Mouse (Mus musculus) megakaryocyte progenitor cell, adult 5-6 weeks (primary cell): ENCODE measurements around the gene Erp44. TPM values are rescaled to one million over a fixed set of nuclear protein-coding genes. Genes with fewer than 3 reads are reported as not detected.

Experiments
- ATAC-seq: replicated peaks from 2 replicates; pipeline ENCODE4 v1.8.0; 2016; ENCODE audit warnings: mild to moderate bottlenecking, moderate TSS enrichment, inconsistent platforms; ENCODE audit not compliant: poor library complexity
- total RNA-seq, 2 experiments: library from RNA; stranded (forward) in 1 of 2; stranded (reverse) in 1 of 2; fragments of 157-497, 149-512 nt in 1 of 2; fragments of 200-1000 nt in 1 of 2; gene quantifications; 2 replicates each; pipeline versions ENCODE4 v1.2.3 to v1.2.4; 2015 to 2017

Erp44 gene
- total RNA-seq, 2 experiments from 2014 or later = 89.4 to 95.9 TPM

GRCm38 (mm10) chr4:48242482-48242881 is 36.9 kb downstream of the Erp44 start:
- ATAC-seq = no peak

GRCm38 (mm10) chr4:48239046-48239445 is 40.3 kb downstream of the Erp44 start:
- ATAC-seq = no peak

- ATAC-seq = no peak
Observed at GRCm38 (mm10) chr4:48236721-48237120, 42.6 kb downstream of the Erp44 start.

- ATAC-seq = no peak
Observed at GRCm38 (mm10) chr4:48226800-48227199, 52.6 kb downstream of the Erp44 start.

- ATAC-seq = no peak
Observed at GRCm38 (mm10) chr4:48225604-48226003, 53.8 kb downstream of the Erp44 start.

- ATAC-seq = peak; percentile 94
Observed at GRCm38 (mm10) chr4:48225173-48225572, 54.2 kb downstream of the Erp44 start.

GRCm38 (mm10) chr4:48203564-48203963 is 75.8 kb downstream of the Erp44 start:
- no peak for ATAC-seq

- ATAC-seq = 0 out of 2 replicates have a peak, but pooled peaks have one; percentile 20
Observed at GRCm38 (mm10) chr4:48198447-48198846, 80.9 kb downstream of the Erp44 start.

- peak; percentile 65 for ATAC-seq
Observed at GRCm38 (mm10) chr4:48197925-48198324, 81.4 kb downstream of the Erp44 start.

GRCm38 (mm10) chr4:48182115-48182806 is 97.1 kb downstream of the Erp44 start:
- peak; percentile 97 for ATAC-seq

GRCm38 (mm10) chr4:48181366-48181765 is 98.0 kb downstream of the Erp44 start:
- no peak for ATAC-seq

GRCm38 (mm10) chr4:48180922-48181321 is 98.4 kb downstream of the Erp44 start:
- ATAC-seq = no peak

GRCm38 (mm10) chr4:48175666-48176065 is 103.7 kb downstream of the Erp44 start:
- ATAC-seq = no peak

- no peak for ATAC-seq
Observed at GRCm38 (mm10) chr4:48163851-48164250, 115.5 kb downstream of the Erp44 start.

GRCm38 (mm10) chr4:48160386-48160785 is 119.0 kb downstream of the Erp44 start:
- ATAC-seq = peak; percentile 54

GRCm38 (mm10) chr4:48155864-48156263 is 123.5 kb downstream of the Erp44 start:
- peak; percentile 89 for ATAC-seq

- ATAC-seq = no peak
Observed at GRCm38 (mm10) chr4:48153229-48153628, 126.1 kb downstream of the Erp44 start.

- ATAC-seq = peak; percentile 66
Observed at GRCm38 (mm10) chr4:48149492-48149891, 129.9 kb downstream of the Erp44 start.

Other genes starting within 250 kb of the Erp44 start
- gene Nr4a3, start 234.4 kb downstream of the Erp44 start, total RNA-seq (2015) = 0.59 and 0.88 TPM in 2 replicates
- gene Nr4a3, start 234.4 kb downstream of the Erp44 start, total RNA-seq (2017) = 0.20 and 2.5 TPM in 2 replicates
- gene Stx17, start 154.6 kb downstream of the Erp44 start, total RNA-seq (2015) = 11.1 and 14.8 TPM in 2 replicates
- gene Stx17, start 154.6 kb downstream of the Erp44 start, total RNA-seq (2017) = 15.4 and 20.1 TPM in 2 replicates
- gene Invs, start 202 bp upstream of the Erp44 start, total RNA-seq (2015) = 7.3 and 7.9 TPM in 2 replicates
- 7.5 and 8.8 TPM in 2 replicates for gene Invs, start 202 bp upstream of the Erp44 start, total RNA-seq (2017)
- 63.1 and 80.1 TPM in 2 replicates for gene Tex10, start 193.9 kb upstream of the Erp44 start, total RNA-seq (2015)
- 41.7 and 58.1 TPM in 2 replicates for gene Tex10, start 193.9 kb upstream of the Erp44 start, total RNA-seq (2017)